Mouse (Mus musculus): Measurements from ENCODE around the gene Dpp7. TPM values are rescaled to one million over a fixed set of nuclear protein-coding genes. Genes with fewer than 3 reads are reported as not detected.

Dpp7 gene
- total and polyA plus RNA-seq, 2 experiments from 2014 or later, result 4.6 to 13.2 TPM

DNA sequence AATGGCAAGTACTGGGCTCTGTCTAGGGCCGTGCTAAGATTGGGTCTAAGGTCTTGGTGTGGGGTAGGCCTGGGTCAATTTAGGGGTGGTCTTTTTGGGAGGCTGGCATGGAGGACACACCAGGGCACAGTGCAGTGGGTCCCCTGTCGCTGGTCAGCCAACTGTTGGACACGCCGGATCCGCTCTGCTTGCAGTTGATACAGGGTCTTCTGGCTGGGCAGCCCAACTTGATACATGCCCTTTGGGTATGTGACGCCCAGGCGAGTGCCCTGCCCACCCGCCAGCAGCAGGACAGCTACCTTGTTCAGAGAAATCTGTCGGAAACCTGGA is 8.6 kb upstream of the Dpp7 start:
- Histone ChIP-seq H3K4me3 (ENCODE audit: low read depth, low read length) (peak overlapping the region; percentile 78), H3K4me2 (ENCODE audit: low read depth, low read length) (peak overlapping the region; percentile 100), H3K36me3 (replicated peaks; ENCODE audit: control insufficient read depth, insufficient read depth, low read length) (0 out of 2 replicates have a peak, but pooled peaks cover 12% of the 10 kb centered on the region), H3K4me1 (ENCODE audit: control insufficient read depth, insufficient read depth) (peaks cover 12% of the 10 kb centered on the region), H3K9ac (replicated peaks; ENCODE audit: low read depth, low read length) (peak overlapping the region; percentile 57), H3K27ac (ENCODE audit: low read depth) (no peak overlapping the region), H3K27me3 (ENCODE audit: control insufficient read depth, insufficient read depth, low read length) (peaks cover 6% of the 10 kb centered on the region; the same call in 1 of the 2 replicates), H3K9me3 (replicated peaks; ENCODE audit: control insufficient read depth, low read length) (no peaks in the 10 kb centered on the region)
- TF ChIP-seq EP300 (IDR thresholded peaks at IDR 0.05; ENCODE audit: low read depth), result no peak
- TF ChIP-seq CTCF (IDR thresholded peaks at IDR 0.05; ENCODE audit: low read depth), result no peak
- DNase-seq (ENCODE audit: low spot score) (no peak), ATAC-seq (ENCODE audit: insufficient read depth, low read depth) (no peak)
- 42% methylated on average over 9 of the region's 9 CpGs for WGBS

DNA sequence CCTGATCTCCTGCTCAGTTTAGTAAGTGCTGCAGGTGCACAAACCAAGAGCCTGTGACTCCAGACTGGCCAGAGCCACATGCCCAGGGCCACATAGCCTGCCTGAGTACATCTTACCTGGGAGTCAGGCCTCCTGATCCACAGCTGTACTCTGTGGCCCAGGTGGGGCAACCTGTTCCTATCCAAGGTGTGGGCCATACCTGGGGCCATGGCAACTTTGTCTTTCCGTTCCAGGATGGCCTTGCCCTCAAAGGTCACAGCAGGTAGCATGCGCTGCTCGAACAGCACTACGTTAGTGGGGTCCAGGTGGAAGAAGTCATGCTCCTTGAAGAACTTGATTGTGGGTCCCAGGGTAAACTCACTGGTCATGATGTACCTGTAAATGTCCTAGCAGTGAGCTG is 8.2 kb upstream of the Dpp7 start:
- Histone ChIP-seq H3K27me3 (ENCODE audit: control insufficient read depth, insufficient read depth, low read length) (peaks cover 6% of the 10 kb centered on the region; the same call in 1 of the 2 replicates), H3K4me3 (ENCODE audit: low read depth, low read length) (no peak overlapping the region), H3K4me1 (ENCODE audit: control insufficient read depth, insufficient read depth) (peaks cover 12% of the 10 kb centered on the region), H3K9me3 (replicated peaks; ENCODE audit: control insufficient read depth, low read length) (no peaks in the 10 kb centered on the region), H3K27ac (ENCODE audit: low read depth) (no peak overlapping the region), H3K9ac (replicated peaks; ENCODE audit: low read depth, low read length) (0 out of 2 replicates have a peak overlapping the region, but pooled peaks have one; percentile 57), H3K4me2 (ENCODE audit: low read depth, low read length) (peak overlapping the region; percentile 100; the same call in 1 of the 2 replicates), H3K36me3 (replicated peaks; ENCODE audit: control insufficient read depth, insufficient read depth, low read length) (0 out of 2 replicates have a peak, but pooled peaks cover 12% of the 10 kb centered on the region)
- WGBS, result 93% methylated on average over 4 of the region's 4 CpGs
- no peak for TF ChIP-seq EP300 (IDR thresholded peaks at IDR 0.05; ENCODE audit: low read depth)
- no peak for TF ChIP-seq CTCF (IDR thresholded peaks at IDR 0.05; ENCODE audit: low read depth)
- DNase-seq (ENCODE audit: low spot score) (no peak), ATAC-seq (ENCODE audit: insufficient read depth, low read depth) (no peak)

DNA sequence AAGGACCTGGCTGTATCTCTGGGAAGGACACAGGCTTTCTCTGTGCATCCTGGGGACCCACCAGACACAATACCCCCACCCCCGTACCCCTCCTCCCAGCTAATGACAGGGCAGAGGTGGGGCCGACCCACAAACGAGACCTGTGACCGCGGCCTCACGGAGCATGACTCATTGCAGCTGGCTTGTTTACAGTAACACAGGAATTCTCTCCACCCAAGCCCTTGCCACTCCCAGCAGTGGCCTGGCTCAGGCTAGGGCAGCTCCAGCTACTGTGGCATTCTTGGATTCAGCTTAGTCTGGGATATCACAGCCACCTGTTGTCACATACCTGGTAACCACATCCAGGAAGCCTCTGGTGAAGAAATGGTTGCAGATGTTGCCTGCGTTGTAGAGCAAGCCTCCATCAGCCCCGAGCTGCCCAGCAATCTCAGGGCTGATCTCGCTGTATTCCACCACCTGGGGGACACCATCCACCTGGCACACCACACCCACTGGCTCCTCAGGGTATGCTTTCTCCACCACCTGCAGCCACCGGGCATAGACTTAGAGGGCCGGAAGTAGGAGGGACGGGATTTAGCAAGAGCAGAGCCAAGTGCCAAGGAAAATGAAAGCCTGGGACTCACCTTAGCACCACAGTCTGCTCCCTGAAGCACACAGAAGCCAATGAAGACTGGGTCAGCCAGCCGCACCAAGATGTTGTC is 7.5 kb upstream of the Dpp7 start:
- no peaks in the 10 kb centered on the region for H3K9me3 ChIP-seq (replicated peaks; ENCODE audit: control insufficient read depth, low read length)
- TF ChIP-seq CTCF (IDR thresholded peaks at IDR 0.05; ENCODE audit: low read depth) (no peak), EP300 (IDR thresholded peaks at IDR 0.05; ENCODE audit: low read depth) (no peak)
- DNase-seq (ENCODE audit: low spot score) (no peak), ATAC-seq (ENCODE audit: insufficient read depth, low read depth) (no peak)
- no peak overlapping the region for H3K9ac ChIP-seq (replicated peaks; ENCODE audit: low read depth, low read length)
- 0 out of 2 replicates have a peak, but pooled peaks cover 12% of the 10 kb centered on the region for H3K36me3 ChIP-seq (replicated peaks; ENCODE audit: control insufficient read depth, insufficient read depth, low read length)
- no peak overlapping the region for H3K27ac ChIP-seq (ENCODE audit: low read depth)
- WGBS, result 64% methylated on average over 13 of the region's 13 CpGs
- no peak overlapping the region for H3K4me3 ChIP-seq (ENCODE audit: low read depth, low read length)
- peaks cover 12% of the 10 kb centered on the region for H3K4me1 ChIP-seq (ENCODE audit: control insufficient read depth, insufficient read depth)
- peaks cover 6% of the 10 kb centered on the region; the same call in 1 of the 2 replicates for H3K27me3 ChIP-seq (ENCODE audit: control insufficient read depth, insufficient read depth, low read length)
- H3K4me2 ChIP-seq (ENCODE audit: low read depth, low read length), result no peak overlapping the region

DNA sequence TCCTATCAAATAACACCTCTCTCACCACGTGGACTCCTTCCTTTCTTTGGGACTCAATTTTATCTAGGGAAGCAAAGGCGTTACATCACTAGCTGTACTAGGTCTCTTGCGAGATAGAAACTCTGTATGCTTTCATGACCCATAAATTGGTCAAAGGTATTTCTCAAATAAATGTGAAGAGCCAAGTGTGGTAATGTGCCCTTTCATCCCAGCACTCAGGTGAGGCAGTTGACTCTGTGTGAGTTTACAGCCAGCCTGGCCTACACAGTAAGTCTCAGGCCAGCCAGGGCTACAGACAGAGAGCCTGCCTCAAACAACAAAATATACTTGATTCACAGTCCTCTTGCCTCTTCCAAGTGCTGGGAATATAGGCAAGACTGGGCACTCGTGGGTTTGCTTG is 3.7 kb upstream of the Dpp7 start:
- no peak for TF ChIP-seq EP300 (IDR thresholded peaks at IDR 0.05; ENCODE audit: low read depth)
- TF ChIP-seq CTCF (IDR thresholded peaks at IDR 0.05; ENCODE audit: low read depth), result no peak
- DNase-seq (ENCODE audit: low spot score) (no peak), ATAC-seq (ENCODE audit: insufficient read depth, low read depth) (no peak)
- Histone ChIP-seq H3K4me2 (ENCODE audit: low read depth, low read length) (no peak overlapping the region), H3K9ac (replicated peaks; ENCODE audit: low read depth, low read length) (no peak overlapping the region), H3K9me3 (replicated peaks; ENCODE audit: control insufficient read depth, low read length) (no peaks in the 10 kb centered on the region), H3K4me1 (ENCODE audit: control insufficient read depth, insufficient read depth) (peaks cover 15% of the 10 kb centered on the region; the same call in 1 of the 2 replicates), H3K27me3 (ENCODE audit: control insufficient read depth, insufficient read depth, low read length) (no peaks in the 10 kb centered on the region), H3K36me3 (replicated peaks; ENCODE audit: control insufficient read depth, insufficient read depth, low read length) (0 out of 2 replicates have a peak, but pooled peaks cover 12% of the 10 kb centered on the region), H3K27ac (ENCODE audit: low read depth) (no peak overlapping the region), H3K4me3 (ENCODE audit: low read depth, low read length) (no peak overlapping the region)
- 69% methylated on average over 4 of the region's 4 CpGs for WGBS

DNA sequence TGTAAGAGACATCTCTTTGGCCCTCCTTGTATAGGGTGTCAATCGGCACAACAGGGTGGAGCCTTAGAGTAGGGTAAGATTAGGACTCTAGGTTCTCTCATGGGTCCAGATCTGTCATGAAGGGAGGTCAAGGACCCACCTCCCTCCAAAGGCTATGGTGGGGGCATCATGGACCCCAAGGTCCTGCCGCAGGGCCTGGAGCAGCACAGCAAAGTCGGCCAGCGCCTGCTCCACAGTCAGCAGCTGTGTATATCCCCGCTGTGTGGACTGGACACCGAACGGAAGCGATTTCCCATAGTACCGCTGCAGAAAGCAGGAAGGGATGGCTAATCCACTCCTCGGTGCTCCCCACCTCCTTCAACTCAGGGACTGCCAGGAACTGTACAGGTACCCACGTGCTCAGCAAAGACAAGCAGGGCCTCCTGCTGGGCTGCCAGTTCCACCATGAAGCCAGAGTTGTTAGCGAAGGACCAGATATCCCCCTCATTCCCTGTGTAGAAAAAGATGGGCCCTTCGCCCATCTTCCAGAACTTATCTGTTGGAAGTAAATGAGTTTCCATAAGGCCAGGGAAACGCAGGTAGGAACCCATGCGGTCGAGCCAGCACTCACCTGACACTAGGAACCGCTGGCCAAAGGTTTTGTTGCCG is 616 bp downstream of the Dpp7 start:
- peak overlapping the region; percentile 40 for H3K4me3 ChIP-seq (ENCODE audit: low read depth, low read length)
- no peaks in the 10 kb centered on the region for H3K9me3 ChIP-seq (replicated peaks; ENCODE audit: control insufficient read depth, low read length)
- no peaks in the 10 kb centered on the region for H3K27me3 ChIP-seq (ENCODE audit: control insufficient read depth, insufficient read depth, low read length)
- peak overlapping the region; percentile 72 for H3K4me2 ChIP-seq (ENCODE audit: low read depth, low read length)
- no peak overlapping the region for H3K27ac ChIP-seq (ENCODE audit: low read depth)
- TF ChIP-seq CTCF (IDR thresholded peaks at IDR 0.05; ENCODE audit: low read depth), result no peak
- TF ChIP-seq EP300 (IDR thresholded peaks at IDR 0.05; ENCODE audit: low read depth), result no peak
- H3K36me3 ChIP-seq (replicated peaks; ENCODE audit: control insufficient read depth, insufficient read depth, low read length), result peaks cover 26% of the 10 kb centered on the region
- no peak overlapping the region; the same call in 1 of the 2 replicates for H3K9ac ChIP-seq (replicated peaks; ENCODE audit: low read depth, low read length)
- peaks cover 12% of the 10 kb centered on the region; the same call in 1 of the 2 replicates for H3K4me1 ChIP-seq (ENCODE audit: control insufficient read depth, insufficient read depth)
- ATAC-seq (ENCODE audit: insufficient read depth, low read depth), result no peak
- 36% methylated on average over 18 of the region's 18 CpGs for WGBS
- no peak for DNase-seq (ENCODE audit: low spot score)

Measured in heart, postnatal 0 days (tissue).